Mouse (Mus musculus) small intestine, adult 2 months (tissue): ENCODE measurements at regions not wholly inside any gene's neighbourhood (a gene's known extent, or its start where the extent isn't known, plus 50 kb on each side); places are given as distances from the start of the nearest gene placed in this dataset.

Source experiments
- CTCF ChIP-seq: fragments of 200-500 bp; IDR thresholded peaks from 2 replicates; pipeline ENCODE4 v1.5.1; 2012; ENCODE audit warnings: low read depth, mild to moderate bottlenecking, control low read depth, inconsistent platforms, low read length, moderate library complexity, mixed read lengths; ENCODE audit not compliant: insufficient replicate concordance, insufficient read length; ENCODE audit errors: extremely low read depth
- POLR2A ChIP-seq: fragments of 200-500 bp; IDR thresholded peaks from 2 replicates; pipeline ENCODE4 v1.6.1; 2012; ENCODE audit warnings: low read depth, mild to moderate bottlenecking, control low read depth, inconsistent platforms, low read length, moderate library complexity

- TF ChIP-seq POLR2A (no peak), CTCF (no peak)
These were observed 55.4 kb upstream of the Cdh4 start for GRCm38 (mm10) chr2:179386871-179387270.
